Mouse (Mus musculus) heart, postnatal 10 days (tissue): ENCODE results near the gene Npy1r. TPM values are rescaled to one million over a fixed set of nuclear protein-coding genes. Genes with fewer than 3 reads are reported as not detected.

Experiments
- DNase-seq, 2 experiments: peaks; one replicate each; pipeline ENCODE4 v3.0.0; 2021
- intact Hi-C: fragments of 180-260 bp; cut with DNase I; formaldehyde crosslinking; loops from one replicate; pipeline ENCODE4 v1.15.1; 2025
- total RNA-seq, 2 experiments: library from RNA; stranded (reverse); gene quantifications; 2 replicates each; pipeline ENCODE4 v1.2.3; 2021

Npy1r gene
- 1 to 10 TPM in 1 of 2 experiments, under 1 TPM in 1; 0.94 to 2.3 TPM for total RNA-seq

- intact Hi-C loops, result loop anchor here (1.0 to 10.0 kb wide), 3 partner anchors 215 to 709 kb away; no protein-coding TSS in a partner anchor
- peak; percentile 63 to 65 for DNase-seq
Measured at GRCm38 (mm10) chr8:66696970-66697843, at the start of gene Npy1r. TSS of gene Npy1r (plus strand) at chr8:66697192.

DNA sequence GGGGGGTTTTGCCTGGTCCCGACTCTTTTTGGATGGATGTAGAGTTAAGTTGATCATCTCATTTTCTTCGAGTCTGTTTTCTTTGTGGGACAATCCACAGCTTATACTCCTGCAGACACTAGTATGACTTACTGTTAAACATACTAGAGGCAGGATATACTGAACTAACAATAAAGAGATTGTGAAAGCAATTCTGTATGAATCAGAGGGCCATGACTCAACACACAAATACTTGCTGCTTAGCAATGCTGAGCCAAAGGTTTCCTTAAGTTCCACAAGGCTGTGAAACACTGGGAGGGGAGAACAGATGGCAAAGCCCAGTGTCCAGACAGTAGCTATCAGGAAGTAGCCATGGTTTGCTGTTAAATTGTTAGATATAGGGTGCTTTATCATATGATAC, 15.7 kb upstream of the Npy1r start:
- intact Hi-C loops, result no loop called here

DNA sequence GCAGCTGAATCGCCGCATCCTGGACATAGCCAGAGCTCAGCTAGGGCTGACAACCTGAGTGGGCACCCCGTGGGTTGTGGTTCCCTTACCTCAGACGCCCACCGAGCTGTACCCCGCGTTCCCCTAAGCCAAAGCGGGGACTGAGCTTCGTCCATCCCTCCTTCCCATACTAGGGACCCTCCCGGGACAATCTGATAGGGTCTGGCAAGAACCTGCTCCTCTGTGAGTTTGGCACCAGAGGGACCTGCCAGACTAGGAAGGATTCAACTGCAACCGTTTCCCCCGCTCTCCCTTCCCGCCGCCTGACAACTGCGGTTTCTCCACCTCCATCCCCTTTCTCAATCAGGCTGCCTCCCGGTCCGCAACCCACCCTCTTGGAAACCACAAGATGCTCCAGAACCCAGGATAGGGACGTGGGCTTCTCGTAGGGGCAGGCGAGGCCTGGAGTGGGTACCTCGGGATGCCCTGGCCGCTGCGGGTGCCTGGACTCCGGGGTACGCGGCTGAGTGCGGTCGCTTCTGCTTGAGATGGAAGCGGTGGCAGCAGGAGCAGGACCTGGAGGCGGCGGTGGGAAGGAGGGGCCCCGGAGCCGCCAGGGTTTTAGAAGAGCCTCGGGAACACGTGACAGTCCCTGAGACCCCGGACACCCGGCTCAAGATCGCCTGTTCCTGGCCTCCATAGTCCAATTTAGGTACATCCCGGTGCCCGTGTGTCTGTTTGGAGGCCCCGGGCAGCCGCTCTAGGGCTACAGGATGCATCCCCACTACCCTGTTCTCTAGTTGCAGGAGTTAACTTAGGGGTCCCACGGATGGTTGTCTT, 9.3 kb upstream of the Npy1r start, which contains the start of gene Npy5r:
Npy5r (minus strand) TSS at position 618 of the 819 bp plus-strand sequence.
- intact Hi-C loops, result no loop called here
- DNase-seq, result no peak

More for the DNA sequence above, 15.7 kb upstream of the Npy1r start:
- no peak for DNase-seq

DNA sequence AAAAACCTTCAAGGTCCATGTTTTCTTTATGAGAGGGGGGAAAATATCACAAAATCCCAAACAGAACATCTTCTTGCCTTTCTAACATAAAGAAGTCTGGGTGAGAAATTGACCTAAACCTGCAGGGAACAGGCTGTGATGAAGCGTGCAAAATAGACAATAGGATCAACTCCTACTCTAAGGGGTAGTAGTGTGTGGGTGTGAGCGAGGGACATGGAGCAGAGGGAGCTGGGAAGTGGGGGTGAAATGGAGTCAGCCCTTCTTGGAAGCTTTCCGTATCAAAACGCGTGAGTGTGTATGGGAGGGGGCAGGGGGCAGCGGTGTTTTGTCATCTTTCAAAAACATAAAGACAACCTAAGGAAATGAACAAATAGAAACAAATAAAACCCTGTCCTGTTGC, 8.6 kb upstream of the Npy1r start:
- DNase-seq, result no peak
- intact Hi-C loops, result no loop called here

- intact Hi-C loops, result no loop called here
- no peak for DNase-seq
Measured at GRCm38 (mm10) chr8:66688799-66689198, 8.2 kb upstream of the Npy1r start.

DNA sequence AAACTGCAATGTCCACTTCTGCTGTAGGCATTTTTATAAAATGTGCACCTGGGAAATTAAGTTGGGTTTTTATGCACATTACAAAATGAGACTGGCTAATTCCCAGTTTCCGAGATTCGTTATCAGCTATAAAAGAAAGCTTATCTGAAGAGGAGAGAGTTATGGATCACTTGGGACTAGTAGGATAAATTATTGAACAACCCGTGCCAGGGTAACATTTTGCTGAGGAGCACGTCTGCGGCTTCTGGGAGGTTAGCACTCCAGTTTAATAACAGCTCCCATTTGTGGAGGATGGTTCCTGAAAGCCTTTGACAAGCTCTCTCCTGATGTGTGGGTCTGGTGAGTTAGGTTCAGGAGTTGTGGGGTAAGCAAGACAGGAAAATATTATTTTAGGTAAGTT, 6.6 kb upstream of the Npy1r start:
- intact Hi-C loops, result loop anchor here (10.0 kb wide), 1 partner anchor 324 kb away; no protein-coding TSS in a partner anchor
- no peak for DNase-seq

- DNase-seq, result no peak
- intact Hi-C loops, result loop anchor here (5.0 to 10.0 kb wide), 2 partner anchors 214 to 317 kb away; no protein-coding TSS in a partner anchor
Measured at GRCm38 (mm10) chr8:66698011-66698410, 1.0 kb downstream of the Npy1r start.

DNA sequence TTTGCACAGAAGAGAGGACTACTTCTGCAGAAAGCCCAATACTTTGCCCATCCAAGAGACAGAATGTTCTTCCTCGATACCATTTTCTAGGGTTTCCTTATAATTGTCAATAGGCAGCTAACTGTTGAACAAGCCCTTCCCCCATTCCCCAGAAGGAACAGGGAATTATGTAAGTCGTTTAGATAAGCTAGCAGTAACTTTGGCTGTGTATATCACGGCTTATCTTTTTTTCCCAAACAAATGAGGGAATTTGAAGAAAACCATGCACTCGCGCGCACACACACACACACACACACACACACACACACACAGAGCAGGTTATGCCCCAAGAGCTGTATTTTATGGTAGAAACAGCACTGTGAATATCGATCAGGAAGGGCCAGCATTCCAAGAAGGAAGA, 1.8 kb downstream of the Npy1r start:
- DNase-seq, result no peak
- intact Hi-C loops, result loop anchor here (5.0 to 10.0 kb wide), 2 partner anchors 214 to 316 kb away; no protein-coding TSS in a partner anchor

DNA sequence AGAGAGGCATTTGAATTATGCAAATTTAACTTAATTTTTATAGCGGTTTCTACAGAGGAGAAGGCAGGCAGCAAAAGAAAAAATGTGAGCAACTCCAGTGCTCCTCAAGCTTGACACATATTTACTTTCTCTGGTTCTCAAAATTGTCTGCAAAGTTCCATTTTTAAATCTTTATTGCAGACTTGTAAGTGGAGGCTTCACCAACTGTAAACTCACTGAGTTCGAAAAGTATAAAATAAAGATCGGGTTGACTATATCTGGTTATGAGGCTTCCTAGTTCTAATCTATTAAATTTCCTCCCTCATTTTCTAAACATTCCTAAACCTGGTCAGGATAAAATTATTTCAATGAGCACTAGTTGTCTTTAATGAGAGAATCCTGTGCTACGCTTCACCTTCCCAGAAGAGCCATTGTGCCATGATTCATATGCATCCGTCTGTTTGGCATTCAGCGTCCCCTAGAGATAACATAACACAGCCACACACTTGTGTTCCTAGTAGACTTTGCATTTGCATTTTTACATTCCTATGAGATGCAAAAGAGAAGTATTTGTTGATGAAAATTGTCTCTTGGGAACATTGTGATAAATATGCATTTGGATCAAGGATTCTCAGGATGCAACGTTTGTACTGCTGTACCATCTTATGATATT, 17.5 kb downstream of the Npy1r start:
- intact Hi-C loops, result no loop called here
- DNase-seq, result no peak

GRCm38 (mm10) chr8:66722835-66723234, 25.8 kb downstream of the Npy1r start:
- intact Hi-C loops, result no loop called here
- DNase-seq, result no peak

DNA sequence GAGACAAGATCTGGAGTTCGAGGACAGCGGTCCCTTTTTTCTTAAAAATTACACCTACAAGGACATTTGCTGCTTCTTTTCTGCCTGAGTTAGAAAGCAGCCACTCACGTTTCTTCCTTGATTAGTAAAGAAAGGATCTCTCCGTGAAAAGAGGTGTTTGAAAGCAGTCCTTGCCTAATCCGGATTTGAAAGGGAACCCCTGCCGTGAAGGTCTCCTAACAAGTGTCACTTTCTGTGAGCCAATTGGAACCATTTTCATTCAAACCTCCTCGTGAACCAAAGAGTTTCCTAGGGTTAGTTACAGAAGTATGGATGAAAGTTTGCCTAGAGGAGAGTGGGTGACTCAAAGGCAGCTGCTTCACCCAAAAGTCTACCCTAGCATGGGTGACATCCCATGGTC, 32.5 kb downstream of the Npy1r start:
- intact Hi-C loops, result no loop called here
- DNase-seq, result no peak

- intact Hi-C loops, result no loop called here
- no peak for DNase-seq
Measured at GRCm38 (mm10) chr8:66731957-66732356, 35.0 kb downstream of the Npy1r start.

DNA sequence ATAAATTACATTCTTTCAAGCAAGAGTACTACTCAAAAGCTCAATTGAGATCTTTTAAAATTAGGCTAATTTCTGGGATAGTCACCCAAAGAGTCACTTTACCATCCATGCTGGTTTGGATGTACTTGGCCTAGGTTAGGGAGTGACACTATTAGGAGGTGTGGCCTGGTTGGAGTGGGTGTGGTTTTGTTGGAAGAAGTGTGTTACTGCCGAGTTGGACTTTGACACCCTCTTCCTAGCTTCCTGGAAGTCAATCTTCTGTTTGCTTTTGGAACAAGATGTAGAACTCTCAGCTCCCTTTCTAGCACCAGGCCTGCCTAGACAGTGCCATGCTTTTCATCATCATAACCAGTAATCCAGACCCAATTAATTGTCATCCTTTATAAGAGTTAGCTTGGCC, 45.4 kb downstream of the Npy1r start:
- intact Hi-C loops, result no loop called here
- DNase-seq, result no peak

DNA sequence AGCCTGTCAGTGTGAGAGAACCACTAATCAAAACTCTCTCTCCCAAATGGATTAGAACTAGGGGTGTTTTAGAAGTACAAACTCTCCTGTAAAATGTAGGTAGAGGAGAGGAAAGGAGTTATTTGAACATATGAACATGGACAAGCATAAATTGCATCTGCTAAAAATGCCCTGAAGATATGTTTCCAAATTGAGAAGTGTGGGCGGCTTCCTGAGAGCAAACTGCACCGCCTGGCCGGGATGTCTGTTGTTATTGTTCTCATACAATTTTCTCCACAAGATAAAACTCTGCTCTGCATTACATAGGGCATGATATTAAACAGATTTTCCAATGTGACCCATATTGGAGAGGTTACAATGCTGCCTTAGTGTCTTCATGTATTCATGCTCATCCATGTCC, 48.6 kb downstream of the Npy1r start:
- intact Hi-C loops, result no loop called here
- DNase-seq, result no peak

- DNase-seq, result no peak
- intact Hi-C loops, result no loop called here
Measured at GRCm38 (mm10) chr8:66751621-66752020, 54.6 kb downstream of the Npy1r start.

DNA sequence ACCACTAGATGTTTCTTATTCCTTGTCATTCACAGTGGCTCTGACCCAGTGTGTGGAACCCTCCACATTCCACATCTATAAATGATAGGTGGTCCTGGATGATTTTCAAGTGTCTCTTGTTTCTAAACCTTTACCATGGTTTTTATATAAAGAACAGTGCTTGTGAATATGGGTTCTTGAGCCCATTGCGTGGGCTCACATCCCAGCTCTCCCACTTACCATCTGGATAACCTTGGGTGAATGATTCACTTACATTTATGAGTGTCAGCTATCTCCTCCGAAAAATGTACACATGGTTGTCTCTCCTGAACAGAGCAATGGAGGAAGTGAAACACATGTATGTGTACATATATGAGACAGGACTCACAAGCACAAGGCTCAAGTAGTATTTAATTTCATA, 59.2 kb downstream of the Npy1r start:
- intact Hi-C loops, result no loop called here
- no peak for DNase-seq

Other genes with a start within 250 kb of the Npy1r start
- gene Tma16, start 210.7 kb upstream of the Npy1r start, total RNA-seq, result 1 to 10 TPM; 4.6 to 5.1 TPM
- under 1 TPM in 1 of 2 experiments, not detected in 1; 0.07 TPM for gene Tktl2, start 185.4 kb upstream of the Npy1r start, total RNA-seq
- not detected for gene Npy5r, start 9.1 kb upstream of the Npy1r start, total RNA-seq
- 1 to 10 TPM; 7.6 to 8.4 TPM for gene Naf1, start 163.0 kb downstream of the Npy1r start, total RNA-seq